Mouse (Mus musculus) heart, embryonic 16.5 days (tissue): ENCODE results near the gene Tex9. TPM values are rescaled to one million over a fixed set of nuclear protein-coding genes. Genes with fewer than 3 reads are reported as not detected.
A peak's percentile ranks its signal among the peaks of the same experiment; 100 is the strongest.

Experiments
- ATAC-seq: fragments of 200-750 bp; cut with Nextera tagmentation; replicated peaks from 2 replicates; pipeline ENCODE4 v1.8.0; 2017; ENCODE audit warnings: moderate number of reproducible peaks; ENCODE audit not compliant: insufficient read depth, low FRiP score; ENCODE audit errors: extremely low read depth
- H3K27ac ChIP-seq: fragments of 300-500 bp; sonication (generic); 2 replicates; pipeline ENCODE4 v1.5.1; 2014; ENCODE audit warnings: mild to moderate bottlenecking, low read length, control low read depth, moderate library complexity
- H3K27me3 ChIP-seq: fragments of 300-500 bp; sonication (generic); 2 replicates; pipeline ENCODE4 v1.6.1; 2014; ENCODE audit warnings: low read length, mixed read lengths; ENCODE audit not compliant: control insufficient read depth, insufficient read depth
- H3K36me3 ChIP-seq: fragments of 300-500 bp; sonication (generic); 2 replicates; pipeline ENCODE4 v1.6.1; 2014; ENCODE audit not compliant: control insufficient read depth, insufficient read depth
- H3K4me1 ChIP-seq: fragments of 300-500 bp; sonication (generic); 2 replicates; pipeline ENCODE4 v1.6.1; 2014; ENCODE audit warnings: low read length, mixed read lengths; ENCODE audit not compliant: control insufficient read depth, insufficient read depth
- H3K4me2 ChIP-seq: fragments of 300-500 bp; sonication (generic); 2 replicates; pipeline ENCODE4 v1.6.1; 2014; ENCODE audit warnings: low read depth, mild to moderate bottlenecking, control low read depth, low read length
- H3K4me3 ChIP-seq: fragments of 300-500 bp; sonication (generic); 2 replicates; pipeline ENCODE4 v1.5.1; 2014; ENCODE audit warnings: mild to moderate bottlenecking, control low read depth, low read length
- H3K9ac ChIP-seq: fragments of 300-500 bp; sonication (generic); 2 replicates; pipeline ENCODE4 v1.6.1; 2014; ENCODE audit warnings: low read length, control low read depth
- H3K9me3 ChIP-seq: fragments of 300-500 bp; sonication (generic); replicated peaks from 2 replicates; pipeline ENCODE4 v1.6.1; 2016; ENCODE audit warnings: low read length; ENCODE audit not compliant: control insufficient read depth
- WGBS: fragments of 180-500 bp; shearing (Covaris S2); extraction: QIAGEN DNeasy Blood & Tissue Kit; methylation state at CpG from one replicate; pipeline ENCODE4 v1.1.7; 2014; 5-methylcytosine and 5-hydroxymethylcytosine counted together
- polyA plus RNA-seq: library from polyadenylated mRNA; unstranded; fragments of >200 nt; fragmentation: Nextera tagmentation; extraction: Ambion mirVana; gene quantifications from 2 replicates; pipeline ENCODE4 v1.2.1, GENCODE M21; 2015

The Tex9 gene
- 14.4 and 15.2 TPM in 2 replicates for polyA plus RNA-seq

GRCm38 (mm10) chr9:72492194-72492565, at the start of gene Tex9:
Tex9 (minus strand) TSS chr9:72492212.
- no peaks in the 10 kb centered on the region for H3K9me3 ChIP-seq
- peaks cover 9% of the 10 kb centered on the region; the same call in 1 of the 2 replicates for H3K4me1 ChIP-seq
- peak within 1 kb of the TSS; percentile 95 for H3K4me2 ChIP-seq
- no peaks in the 10 kb centered on the region for H3K36me3 ChIP-seq
- H3K9ac ChIP-seq = peak within 1 kb of the TSS; percentile 81
- no peaks in the 10 kb centered on the region for H3K27me3 ChIP-seq
- H3K4me3 ChIP-seq = peak within 1 kb of the TSS; percentile 72
- WGBS = 3% methylated on average over 6 of the region's 6 CpGs
- peak within 1 kb of the TSS; percentile 97 for H3K27ac ChIP-seq
- ATAC-seq = peak; percentile 74

- ATAC-seq = no peak
- Histone ChIP-seq H3K36me3 (peaks cover 3% of the 10 kb centered on the region; the same call in 1 of the 2 replicates), H3K4me3 (no peak overlapping the region), H3K4me2 (no peak overlapping the region), H3K9ac (no peak overlapping the region), H3K4me1 (0 out of 2 replicates have a peak, but pooled peaks cover 3% of the 10 kb centered on the region), H3K27ac (no peak overlapping the region), H3K9me3 (no peaks in the 10 kb centered on the region), H3K27me3 (no peaks in the 10 kb centered on the region)
- whole genome bisulfite sequencing = 75% methylated on average over 1 of the region's 1 CpGs
Measured at GRCm38 (mm10) chr9:72537086-72537485, 45.1 kb upstream of the Tex9 start.

GRCm38 (mm10) chr9:72535394-72535793, 43.4 kb upstream of the Tex9 start:
- peaks cover 13% of the 10 kb centered on the region for H3K4me1 ChIP-seq
- H3K27ac ChIP-seq = no peak overlapping the region
- H3K36me3 ChIP-seq = peaks cover 3% of the 10 kb centered on the region; the same call in 1 of the 2 replicates
- no peak for ATAC-seq
- no peaks in the 10 kb centered on the region for H3K9me3 ChIP-seq
- no peaks in the 10 kb centered on the region for H3K27me3 ChIP-seq
- 58% methylated on average over 3 of the region's 3 CpGs for WGBS
- H3K9ac ChIP-seq = no peak overlapping the region
- H3K4me3 ChIP-seq = no peak overlapping the region
- no peak overlapping the region for H3K4me2 ChIP-seq

GRCm38 (mm10) chr9:72534985-72535384, 43.0 kb upstream of the Tex9 start:
- H3K9me3 ChIP-seq = no peaks in the 10 kb centered on the region
- no peak overlapping the region for H3K27ac ChIP-seq
- H3K9ac ChIP-seq = no peak overlapping the region
- WGBS = 79% methylated on average over 2 of the region's 2 CpGs
- no peaks in the 10 kb centered on the region for H3K36me3 ChIP-seq
- no peak overlapping the region for H3K4me2 ChIP-seq
- H3K27me3 ChIP-seq = no peaks in the 10 kb centered on the region
- H3K4me3 ChIP-seq = no peak overlapping the region
- no peak for ATAC-seq
- peaks cover 13% of the 10 kb centered on the region for H3K4me1 ChIP-seq

- Histone ChIP-seq H3K27ac (peak overlapping the region; percentile 97), H3K36me3 (no peaks in the 10 kb centered on the region), H3K4me1 (peaks cover 13% of the 10 kb centered on the region), H3K9me3 (no peaks in the 10 kb centered on the region), H3K27me3 (no peaks in the 10 kb centered on the region), H3K9ac (peak overlapping the region; percentile 93), H3K4me2 (peak overlapping the region; percentile 77), H3K4me3 (peak overlapping the region; percentile 71)
- WGBS = 0% methylated on average over 2 of the region's 2 CpGs
- no peak for ATAC-seq
Measured at GRCm38 (mm10) chr9:72533089-72533415, 41.0 kb upstream of the Tex9 start.

- H3K27me3 ChIP-seq = no peaks in the 10 kb centered on the region
- peaks cover 13% of the 10 kb centered on the region for H3K4me1 ChIP-seq
- H3K27ac ChIP-seq = peak overlapping the region; percentile 97
- H3K4me2 ChIP-seq = peak overlapping the region; percentile 77
- WGBS = under 1% methylated on average over 47 of the region's 55 CpGs
- H3K4me3 ChIP-seq = peak overlapping the region; percentile 71
- peak; percentile 29 for ATAC-seq
- no peaks in the 10 kb centered on the region for H3K36me3 ChIP-seq
- H3K9me3 ChIP-seq = no peaks in the 10 kb centered on the region
- peak overlapping the region; percentile 93 for H3K9ac ChIP-seq
Measured at GRCm38 (mm10) chr9:72532381-72533088, 40.5 kb upstream of the Tex9 start.

GRCm38 (mm10) chr9:72531996-72532380, 40.0 kb upstream of the Tex9 start, which contains the start of gene Rfx7:
Rfx7 (plus strand) TSS chr9:72532240.
- Histone ChIP-seq H3K4me1 (peaks cover 13% of the 10 kb centered on the region), H3K27ac (peak within 1 kb of the TSS; percentile 97), H3K9me3 (no peaks in the 10 kb centered on the region), H3K4me2 (peak within 1 kb of the TSS; percentile 77), H3K4me3 (peak within 1 kb of the TSS; percentile 71), H3K36me3 (no peaks in the 10 kb centered on the region), H3K9ac (peak within 1 kb of the TSS; percentile 93), H3K27me3 (no peaks in the 10 kb centered on the region)
- peak; percentile 89 for ATAC-seq
- WGBS = 1% methylated on average over 34 of the region's 63 CpGs

GRCm38 (mm10) chr9:72531291-72531995, 39.4 kb upstream of the Tex9 start:
- Histone ChIP-seq H3K4me3 (peak overlapping the region; percentile 71), H3K9me3 (no peaks in the 10 kb centered on the region), H3K4me2 (peak overlapping the region; percentile 77), H3K27ac (peak overlapping the region; percentile 97), H3K9ac (peak overlapping the region; percentile 93), H3K36me3 (no peaks in the 10 kb centered on the region), H3K27me3 (no peaks in the 10 kb centered on the region), H3K4me1 (peaks cover 13% of the 10 kb centered on the region)
- peak; percentile 84 for ATAC-seq
- 2% methylated on average over 35 of the region's 35 CpGs for WGBS

GRCm38 (mm10) chr9:72530824-72531223, 38.8 kb upstream of the Tex9 start:
- ATAC-seq = no peak
- Histone ChIP-seq H3K4me2 (peak overlapping the region; percentile 77), H3K9ac (peak overlapping the region; percentile 93), H3K4me3 (peak overlapping the region; percentile 71), H3K36me3 (no peaks in the 10 kb centered on the region), H3K27ac (peak overlapping the region; percentile 97), H3K4me1 (peaks cover 13% of the 10 kb centered on the region), H3K27me3 (no peaks in the 10 kb centered on the region), H3K9me3 (no peaks in the 10 kb centered on the region)
- WGBS = 44% methylated on average over 4 of the region's 4 CpGs
